Comparison of ENCODE assay signal across 25 mouse cellular contexts in the genomic region with DNA sequence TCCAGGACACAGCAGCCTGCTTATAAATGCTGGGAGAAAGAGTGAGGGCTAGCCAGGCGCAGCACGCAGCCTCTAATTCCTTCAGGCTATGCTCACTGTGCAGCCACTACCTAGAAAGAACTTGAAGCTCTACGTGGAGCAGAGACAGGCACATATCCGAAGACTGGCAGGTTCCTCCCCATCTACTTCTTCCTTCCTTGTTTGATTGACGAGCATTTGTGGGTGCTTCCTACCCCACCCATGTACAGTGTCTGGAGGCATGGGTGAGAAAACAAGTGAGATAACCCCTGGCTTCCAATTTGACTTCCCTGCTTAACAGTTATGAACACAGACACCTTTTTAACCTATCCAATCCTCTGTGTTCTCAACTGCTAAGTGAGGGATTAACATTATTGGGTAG. TPM values are rescaled to one million over a fixed set of nuclear protein-coding genes. Genes with fewer than 3 reads are reported as not detected.
DNase-seq lines count a peak whose midpoint lies in the region; ATAC-seq and TF ChIP-seq lines count a peak whose summit lies in the region.
"Had no signal": no experiment of that assay in that cellular context is flagged by ENCODE, and none has a peak within 500 bp of the region (broad histone marks: within the 10 kb centered on the region; RNA-seq: fewer than 3 reads in every experiment).

No protein-coding gene starts in this region.

- no peak for TF ChIP-seq CTCF in bone marrow, adult 2 months (IDR thresholded peaks at IDR 0.05; ENCODE audit: control insufficient read depth, insufficient read depth, low read length)

- H3K4me2 ChIP-seq in hindbrain, embryonic 16.5 days (ENCODE audit: low read length) = no peak overlapping the region
- H3K4me2 ChIP-seq: embryonic facial prominence, embryonic 12.5 days; forebrain, embryonic 13.5 days; heart, embryonic 12.5 days; hindbrain, embryonic 14.5 days had no signal

- no peak for TF ChIP-seq POLR2A in bone marrow, adult 2 months (IDR thresholded peaks at IDR 0.05; ENCODE audit: borderline replicate concordance, control insufficient read depth, low read depth, low read length)

- ATAC-seq in erythroblast, adult 5-6 weeks (replicated peaks; ENCODE audit: low FRiP score, poor library complexity, severe bottlenecking) = 0 out of 2 replicates have a peak, but pooled peaks have one; percentile 32
- ATAC-seq in megakaryocyte, adult 5-6 weeks (ENCODE audit: poor library complexity, severe bottlenecking) = peak; percentile 62
- no peak for ATAC-seq in hindbrain, embryonic 16.5 days
- ATAC-seq: forebrain, embryonic 13.5 days; forebrain, postnatal 0 days; inflammation-experienced regulatory T-cells, adult 6 months had no signal

- H3K27ac ChIP-seq in bone marrow, adult 2 months (ENCODE audit: control insufficient read depth, insufficient read depth, low read depth, low read length, poor library complexity) = peak overlapping the region; percentile 46; the same call in 1 of the 2 replicates
- H3K27ac ChIP-seq in hindbrain, embryonic 16.5 days (ENCODE audit: low read depth, low read length) = no peak overlapping the region
- H3K27ac ChIP-seq: embryonic facial prominence, embryonic 12.5 days; forebrain, embryonic 13.5 days; gastrocnemius, adult 2 months; hindbrain, embryonic 10.5 days; hindbrain, embryonic 14.5 days had no signal

- peak; percentile 18 for DNase-seq in naive thymus-derived CD4-positive, alpha-beta T cell, adult 2 months (ENCODE audit: low read depth)
- no peak for DNase-seq in layer of hippocampus, adult 9-10 months (ENCODE audit: low spot score)
- DNase-seq: adrenal gland, adult 8-10 months; adrenal gland, postnatal 36 days; cerebellum, adult 11 months; cerebellum, adult 8-10 months; forebrain, postnatal 0 days; gastrocnemius, adult 2 months; gastrocnemius, postnatal 25 days had no signal

- 33% methylated on average over 5 of the region's 5 CpGs for WGBS in bone marrow, adult 2 months
- whole genome bisulfite sequencing in hindbrain, embryonic 16.5 days = 73% methylated on average over 5 of the region's 5 CpGs

- no peaks in the 10 kb centered on the region for H3K36me3 ChIP-seq in hindbrain, embryonic 16.5 days (ENCODE audit: control insufficient read depth, insufficient read depth, low read length)
- H3K36me3 ChIP-seq: embryonic facial prominence, embryonic 12.5 days; G1E; heart, embryonic 12.5 days; hindbrain, embryonic 10.5 days had no signal

- no peaks in the 10 kb centered on the region for H3K27me3 ChIP-seq in hindbrain, embryonic 16.5 days (replicated peaks; ENCODE audit: control insufficient read depth, insufficient read depth, low read length)
- H3K27me3 ChIP-seq: embryonic facial prominence, embryonic 12.5 days; forebrain, embryonic 13.5 days; heart, embryonic 12.5 days had no signal

- H3K4me3 ChIP-seq in bone marrow, adult 2 months (replicated peaks; ENCODE audit: control insufficient read depth, low read depth, low read length) = no peak overlapping the region
- H3K4me3 ChIP-seq in hindbrain, embryonic 16.5 days (ENCODE audit: low read length) = no peak overlapping the region
- H3K4me3 ChIP-seq: embryonic facial prominence, embryonic 12.5 days; forebrain, embryonic 13.5 days; gastrocnemius, adult 2 months; heart, embryonic 12.5 days; hindbrain, embryonic 10.5 days had no signal

- H3K4me1 ChIP-seq in bone marrow, adult 2 months (ENCODE audit: control insufficient read depth, insufficient read depth, low read length) = peaks cover 2% of the 10 kb centered on the region
- H3K4me1 ChIP-seq in hindbrain, embryonic 16.5 days (ENCODE audit: control insufficient read depth, insufficient read depth, low read depth, low read length) = no peaks in the 10 kb centered on the region
- H3K4me1 ChIP-seq: embryonic facial prominence, embryonic 12.5 days; forebrain, embryonic 13.5 days; heart, embryonic 12.5 days had no signal

- no peaks in the 10 kb centered on the region for H3K9me3 ChIP-seq in hindbrain, embryonic 16.5 days (ENCODE audit: control insufficient read depth, low read length)
- H3K9me3 ChIP-seq: embryonic facial prominence, embryonic 12.5 days; forebrain, embryonic 13.5 days; heart, embryonic 12.5 days; hindbrain, embryonic 10.5 days had no signal

- no peak overlapping the region for H3K9ac ChIP-seq in hindbrain, embryonic 16.5 days (ENCODE audit: low read depth, low read length)
- H3K9ac ChIP-seq: embryonic facial prominence, embryonic 12.5 days; forebrain, embryonic 13.5 days; forebrain, postnatal 0 days; heart, embryonic 12.5 days; hindbrain, embryonic 14.5 days had no signal

RNA-seq across cellular contexts. Expression of gene Bcl6, which starts 28.1 kb away (rescaled TPM):
- polyA plus RNA-seq in bone marrow, adult 2 months (2011; ENCODE audit: insufficient read depth, insufficient read length, low replicate concordance, missing spikeins) = 6.0 and 17.1 TPM in 2 replicates
- total RNA-seq in erythroblast, adult 5-6 weeks (2015; ENCODE audit: low replicate concordance) = 5.2 and 7.9 TPM in 2 replicates
- total RNA-seq in erythroblast, adult 5-6 weeks (2017; ENCODE audit: low replicate concordance) = 3.7 and 4.2 TPM in 2 replicates
- total RNA-seq in megakaryocyte, adult 5-6 weeks (2015) = 31.7 and 35.0 TPM in 2 replicates
- 22.1 and 23.4 TPM in 2 replicates for total RNA-seq in megakaryocyte, adult 5-6 weeks (2017)
- polyA plus RNA-seq in hindbrain, embryonic 16.5 days (2015; fragmentation: Nextera tagmentation; extraction: Ambion mirVana) = 0.76 and 0.79 TPM in 2 replicates
- polyA plus RNA-seq: G1E had no signal

RNA-seq across cellular contexts. Expression of gene Gm37419, which starts 28.5 kb away (rescaled TPM):
- not detected in 2 replicates for polyA plus RNA-seq in bone marrow, adult 2 months (2011; ENCODE audit: insufficient read depth, insufficient read length, low replicate concordance, missing spikeins)
- not detected in 2 replicates for total RNA-seq in erythroblast, adult 5-6 weeks (2015; ENCODE audit: low replicate concordance)
- total RNA-seq in erythroblast, adult 5-6 weeks (2017; ENCODE audit: low replicate concordance) = not detected in 2 replicates
- not detected in 2 replicates for total RNA-seq in megakaryocyte, adult 5-6 weeks (2015)
- total RNA-seq in megakaryocyte, adult 5-6 weeks (2017) = not detected in 2 replicates
- not detected in 2 replicates for polyA plus RNA-seq in hindbrain, embryonic 16.5 days (2015; fragmentation: Nextera tagmentation; extraction: Ambion mirVana)
- total RNA-seq: adrenal gland, adult 8-10 months; adrenal gland, postnatal 36 days; forebrain, postnatal 0 days; G1E; gastrocnemius, adult 2 months; gastrocnemius, postnatal 25 days; heart, adult 8-10 months; heart, postnatal 25 days had no signal
- polyA plus RNA-seq: brain, embryonic 14.5 days; cortical plate, adult 2 months; embryonic facial prominence, embryonic 12.5 days; forebrain, embryonic 13.5 days; forebrain, postnatal 0 days; G1E; heart, embryonic 12.5 days; heart, embryonic 16.5 days; hindbrain, embryonic 10.5 days; hindbrain, embryonic 14.5 days; inflammation-experienced regulatory T-cells, adult 6 months had no signal
